Mouse (Mus musculus) heart, postnatal 36 days (tissue): ENCODE measurements around the gene Timeless. TPM values are rescaled to one million over a fixed set of nuclear protein-coding genes. Genes with fewer than 3 reads are reported as not detected.
A peak's percentile ranks its signal among the peaks of the same experiment; 100 is the strongest.
"Not testable (repeated sequence)": the region's sequence is repeated elsewhere in the genome, so short reads cannot be mapped to it uniquely, and the experiment has no call there.

Experiments
- DNase-seq, 2 experiments: peaks; one replicate each; pipeline ENCODE4 v3.0.0; 2021 to 2022
- intact Hi-C: fragments of 180-260 bp; cut with DNase I; formaldehyde crosslinking; loops from one replicate; pipeline ENCODE4 v1.15.1; 2025
- total RNA-seq, 2 experiments: library from RNA; stranded (reverse); gene quantifications; 2 replicates each; pipeline ENCODE4 v1.2.3; 2021

Gene Timeless
- total RNA-seq, 2 experiments from 2014 or later = 8.9 to 12.2 TPM

DNA sequence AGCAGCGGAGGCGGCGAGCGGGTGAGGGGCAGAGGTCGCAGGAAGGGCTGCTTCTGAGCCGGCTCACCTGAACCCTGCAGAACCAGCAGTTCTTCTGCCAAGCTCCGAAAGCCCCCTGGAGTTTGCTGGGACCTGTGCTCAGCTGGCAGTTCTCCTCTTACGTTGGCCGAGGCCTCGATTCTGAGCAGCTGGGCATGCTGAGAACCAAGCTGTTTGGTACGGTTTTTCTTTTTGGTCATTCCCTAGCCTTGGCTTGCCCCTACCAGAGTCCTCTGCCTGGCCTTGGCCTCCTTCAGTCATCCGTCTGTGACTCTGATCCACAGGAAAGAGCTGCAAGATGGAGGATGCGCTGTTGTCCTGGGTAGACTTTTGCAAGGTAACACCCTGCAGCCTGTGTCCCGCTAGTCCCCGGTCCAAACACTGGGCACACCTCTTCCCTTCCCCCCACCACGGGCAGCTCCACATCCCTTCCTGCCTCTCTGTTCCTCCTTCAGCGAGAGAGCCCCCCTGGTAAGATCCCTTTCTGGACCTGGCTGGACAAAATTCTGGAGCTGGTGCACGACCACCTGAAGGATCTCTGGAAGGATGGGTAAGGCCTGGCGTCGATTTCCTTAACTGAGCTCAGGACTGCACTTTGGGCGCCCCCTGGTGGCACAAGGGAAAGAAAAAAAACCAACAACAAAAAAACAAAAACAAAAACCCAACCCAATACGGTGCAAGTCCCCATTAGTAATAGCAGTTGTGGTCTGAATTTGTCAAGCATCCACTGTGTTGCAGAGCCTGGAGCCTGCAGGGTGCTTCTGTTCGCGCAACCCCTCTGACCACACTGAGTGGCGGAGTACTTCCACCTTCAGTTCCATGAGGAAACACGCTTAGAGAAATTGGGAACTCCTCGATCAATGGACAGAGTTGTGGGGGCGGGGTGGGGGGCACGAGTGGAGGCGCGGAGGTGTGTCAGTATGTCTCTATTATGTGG lies 52.0 kb downstream of the Timeless start:
- DNase-seq = peak; percentile 70 to 78
- intact Hi-C loops = loop anchor here (1.0 kb wide), 1 partner anchor 72 kb away; no protein-coding TSS in a partner anchor

DNA sequence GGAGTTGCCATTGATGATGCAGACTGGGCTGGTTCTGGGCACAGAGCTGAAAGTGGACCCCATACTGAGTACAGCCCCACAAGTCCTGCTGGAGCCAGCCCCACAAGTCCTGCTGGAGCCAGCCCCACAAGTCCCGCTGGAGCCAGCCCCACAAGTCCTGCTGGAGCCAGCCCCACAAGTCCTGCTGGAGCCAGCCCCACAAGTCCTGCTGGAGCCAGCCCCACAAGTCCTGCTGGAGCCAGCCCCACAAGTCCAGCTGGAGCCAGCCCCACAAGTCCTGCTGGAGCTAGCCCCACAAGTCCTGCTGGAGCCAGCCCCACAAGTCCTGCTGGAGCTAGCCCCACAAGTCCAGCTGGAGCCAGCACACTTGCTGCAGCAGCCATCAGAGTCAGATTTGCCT lies 58.7 kb downstream of the Timeless start:
- intact Hi-C loops = not testable (repeated sequence)
- DNase-seq = peak; percentile 40 to 45

DNA sequence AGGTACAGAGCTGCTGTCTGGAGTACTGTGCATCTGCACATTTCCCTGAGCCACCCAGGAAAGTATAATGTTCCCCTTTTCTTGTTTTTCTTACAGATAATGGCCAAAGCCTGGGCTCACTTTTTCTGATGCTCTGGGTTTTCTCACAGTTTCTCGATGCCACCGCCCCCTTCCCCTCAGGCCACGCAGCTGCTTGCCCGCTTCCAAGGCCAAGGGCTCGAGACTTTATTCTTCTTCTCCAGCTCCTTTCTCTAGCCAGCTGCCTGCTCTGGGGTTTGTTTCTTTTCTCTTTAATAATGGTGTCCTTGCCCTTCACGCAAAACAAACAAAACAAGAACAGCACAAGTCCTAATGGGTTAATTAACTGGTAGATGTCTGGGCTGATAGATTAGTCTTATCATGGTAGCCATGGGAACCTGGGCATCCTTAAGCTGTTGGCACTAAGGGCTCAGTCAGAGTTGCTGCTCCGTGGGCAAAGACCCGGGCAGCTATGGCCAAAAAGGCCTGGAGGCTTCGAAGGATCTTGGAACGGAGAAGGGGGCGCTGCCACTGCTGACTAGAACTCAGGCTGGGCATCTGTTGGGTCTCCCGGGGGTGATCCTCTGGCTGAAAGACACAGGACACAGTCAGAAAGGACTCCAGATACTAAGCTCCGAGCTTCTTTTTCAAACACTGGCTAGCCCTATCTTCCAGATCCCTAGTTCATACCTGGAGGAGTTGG lies 64.7 kb downstream of the Timeless start:
- DNase-seq = no peak
- intact Hi-C loops = no loop called here

DNA sequence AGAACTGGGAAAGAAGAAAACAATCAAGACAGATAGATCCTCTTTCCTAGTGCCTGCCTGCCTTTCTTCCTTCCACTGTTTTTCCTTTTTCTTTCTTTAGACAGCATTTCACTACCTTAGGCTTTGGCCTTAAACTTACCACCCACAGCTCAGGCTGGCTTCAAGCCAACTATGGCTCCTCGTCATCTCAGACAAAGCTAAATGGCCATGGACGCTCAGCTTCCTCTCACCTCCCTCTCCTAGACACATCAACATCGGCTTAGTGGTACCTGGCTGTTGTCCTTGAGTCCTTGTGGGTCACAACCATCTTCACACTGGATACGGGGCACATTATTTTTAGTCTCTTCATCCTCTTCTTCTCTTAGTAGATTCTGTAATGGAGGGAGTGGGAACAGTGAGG lies 65.4 kb downstream of the Timeless start:
- DNase-seq = no peak
- intact Hi-C loops = no loop called here

DNA sequence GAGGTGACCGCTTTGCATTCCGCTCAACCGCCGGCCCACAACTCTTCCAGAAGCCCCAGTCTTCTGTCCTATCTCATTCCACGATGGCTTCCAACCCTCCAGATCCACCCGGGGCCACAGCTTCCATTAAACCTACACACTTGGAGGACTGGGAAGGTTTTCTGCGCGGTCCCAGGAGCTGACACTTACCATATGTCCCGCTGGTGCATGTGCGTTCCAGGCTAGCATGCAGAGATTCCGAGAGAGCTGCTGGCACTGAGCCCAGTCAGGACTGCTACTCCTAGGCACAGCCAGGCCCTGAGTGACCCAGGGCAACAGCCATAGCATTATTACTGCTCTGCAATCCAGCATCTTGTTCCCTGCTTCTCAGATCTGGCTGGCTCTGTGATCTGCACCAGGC lies 65.8 kb downstream of the Timeless start:
- peak in 1 of 2 experiments; percentile 28 for DNase-seq

DNA sequence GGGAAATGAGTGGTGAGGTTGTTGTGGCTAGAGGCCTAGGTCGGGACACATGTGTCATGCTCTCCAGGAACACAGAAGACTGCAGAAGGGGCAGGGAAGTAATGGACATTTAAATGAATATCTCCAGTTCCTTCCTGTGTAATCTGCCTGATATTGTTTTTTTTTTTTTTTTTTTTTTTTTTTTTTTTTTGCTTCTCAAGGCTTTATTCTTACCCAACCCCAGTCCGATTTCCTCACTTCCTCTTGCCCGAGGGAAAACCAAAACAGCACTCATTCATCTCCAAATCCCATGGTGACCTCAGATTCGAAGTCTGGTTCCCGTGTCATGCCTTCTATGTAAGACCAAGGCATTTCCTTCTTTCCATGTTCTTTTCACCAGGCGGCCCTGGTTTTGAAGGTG lies 66.4 kb downstream of the Timeless start:
- intact Hi-C loops = no loop called here

More for the DNA sequence above, 65.8 kb downstream of the Timeless start:
- intact Hi-C loops = no loop called here

DNA sequence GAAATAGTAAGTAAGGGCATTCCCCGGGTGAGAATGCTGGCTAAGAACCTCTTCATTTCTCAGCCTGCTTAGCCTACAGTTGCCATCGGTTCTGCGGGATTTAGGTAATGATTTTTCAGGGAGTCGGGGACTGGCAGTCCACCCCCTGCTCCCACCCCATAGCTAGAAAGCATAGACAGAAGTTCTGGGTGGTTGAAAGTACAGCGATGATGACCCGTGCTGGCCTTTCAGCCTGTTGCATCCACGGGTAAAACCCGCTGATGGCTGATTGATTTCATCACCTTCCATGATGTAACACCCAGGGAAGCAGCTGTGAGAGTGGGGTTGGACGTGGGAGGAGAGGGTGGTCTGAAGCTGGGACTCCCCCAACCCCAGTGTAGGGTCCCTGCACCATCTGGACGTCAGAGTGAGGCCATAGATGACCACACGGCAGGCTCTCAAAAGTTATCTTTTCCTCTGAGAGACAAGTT lies 66.9 kb downstream of the Timeless start, which contains the start of gene Il23a:
Gene Il23a, minus strand, starts transcription at position 51 of the 470 bp plus-strand sequence.
- DNase-seq = no peak
- intact Hi-C loops = no loop called here

More for the DNA sequence above, 66.4 kb downstream of the Timeless start:
- no peak for DNase-seq

DNA sequence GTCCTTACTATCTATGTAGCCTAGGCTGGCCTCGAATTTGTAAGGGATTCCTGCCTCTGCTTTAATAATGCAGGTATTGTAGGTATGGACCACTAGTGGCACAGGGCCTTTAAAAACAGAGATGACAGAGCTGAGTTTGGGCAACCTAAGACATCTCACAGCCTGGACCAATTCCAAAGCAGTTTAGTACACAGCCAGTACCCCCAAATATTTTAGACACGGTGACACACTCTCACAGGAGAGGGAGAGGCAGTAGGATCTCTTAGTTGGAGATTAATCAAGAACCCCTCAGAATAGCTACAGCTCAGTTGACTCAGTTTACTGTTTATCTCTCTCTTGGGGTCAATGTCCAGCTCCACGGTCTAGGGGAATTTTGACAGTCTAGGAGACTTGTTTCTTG lies 70.5 kb downstream of the Timeless start:
- intact Hi-C loops = no loop called here
- no peak for DNase-seq

Other genes starting within 250 kb of the Timeless start
- gene Hsd17b6, start 224.5 kb upstream of the Timeless start, total RNA-seq = not detected
- gene Prim1, start 216.9 kb upstream of the Timeless start, total RNA-seq = 1 to 10 TPM; 1.6 to 2.7 TPM
- gene Naca, start 196.5 kb upstream of the Timeless start, total RNA-seq = 100 to 1,000 TPM; 542 to 584 TPM
- 10 to 100 TPM; 80.7 to 90.5 TPM for gene Ptges3, start 173.1 kb upstream of the Timeless start, total RNA-seq
- gene Atp5b, start 148.8 kb upstream of the Timeless start, total RNA-seq = 1,000 to 10,000 TPM; 9,026 to 9,193 TPM
- gene Baz2a, start 140.5 kb upstream of the Timeless start, total RNA-seq = 10 to 100 TPM; 23.8 TPM
- gene Rbms2, start 51.8 kb upstream of the Timeless start, total RNA-seq = 10 to 100 TPM; 89.2 to 95.3 TPM
- under 1 TPM; 0.58 to 0.92 TPM for gene Gls2, start 37.6 kb upstream of the Timeless start, total RNA-seq
- gene Spryd4, start 20.3 kb upstream of the Timeless start, total RNA-seq = 10 to 100 TPM; 35.7 to 41.4 TPM
- not detected for gene Mip, start 6.2 kb upstream of the Timeless start, total RNA-seq
- gene Apon, start 22.0 kb downstream of the Timeless start, total RNA-seq = under 1 TPM in 1 of 2 experiments, not detected in 1; 0.19 TPM
- gene Apof, start 36.6 kb downstream of the Timeless start, total RNA-seq = not detected
- 10 to 100 TPM in 1 of 2 experiments, 1 to 10 TPM in 1; 8.4 to 15.4 TPM for gene Stat2, start 38.5 kb downstream of the Timeless start, total RNA-seq
- not detected for gene Il23a, start 66.7 kb downstream of the Timeless start, total RNA-seq
- gene Pan2, start 71.3 kb downstream of the Timeless start, total RNA-seq = 1 to 10 TPM; 7.5 to 7.6 TPM
- gene Cnpy2, start 90.4 kb downstream of the Timeless start, total RNA-seq = 10 to 100 TPM; 65.4 to 67.3 TPM
- gene Cs, start 105.7 kb downstream of the Timeless start, total RNA-seq = 1,000 to 10,000 TPM; 1,152 to 1,240 TPM
- gene Coq10a, start 136.9 kb downstream of the Timeless start, total RNA-seq = 100 to 1,000 TPM; 304 to 339 TPM
- 10 to 100 TPM; 41.2 to 43.2 TPM for gene Ankrd52, start 145.1 kb downstream of the Timeless start, total RNA-seq
- not detected for gene Slc39a5, start 169.2 kb downstream of the Timeless start, total RNA-seq
- 10 to 100 TPM; 44.6 to 49.6 TPM for gene Nabp2, start 179.4 kb downstream of the Timeless start, total RNA-seq
- 10 to 100 TPM; 16.3 to 18.3 TPM for gene Rnf41, start 179.6 kb downstream of the Timeless start, total RNA-seq
- 10 to 100 TPM; 79.8 to 82.7 TPM for gene Smarcc2, start 227.2 kb downstream of the Timeless start, total RNA-seq